Mouse (Mus musculus): ENCODE results near the gene Ethe1. TPM values are rescaled to one million over a fixed set of nuclear protein-coding genes. Genes with fewer than 3 reads are reported as not detected.

The Ethe1 gene
- polyA plus RNA-seq, 1 experiment from 2014 or later = 23.2 TPM

GRCm38 (mm10) chr7:24547534-24548036, 39.8 kb upstream of the Ethe1 start:
- ATAC-seq (no peak; the same call in 1 of the 2 replicates), DNase-seq (ENCODE audit: low spot score) (no peak)
- Histone ChIP-seq H3K27ac (ENCODE audit: low read depth, low read length) (no peak overlapping the region), H3K9me3 (replicated peaks; ENCODE audit: control insufficient read depth, low read length) (no peaks in the 10 kb centered on the region), H3K27me3 (replicated peaks; ENCODE audit: control insufficient read depth, insufficient read depth, low read length) (no peaks in the 10 kb centered on the region), H3K4me1 (ENCODE audit: control insufficient read depth, insufficient read depth, low read length) (peaks cover 8% of the 10 kb centered on the region), H3K36me3 (ENCODE audit: control insufficient read depth, insufficient read depth, low read length) (peaks cover 16% of the 10 kb centered on the region), H3K9ac (ENCODE audit: low read length) (peak overlapping the region; percentile 79), H3K4me3 (ENCODE audit: low read depth, low read length) (peak overlapping the region; percentile 81), H3K4me2 (ENCODE audit: low read length) (peak overlapping the region; percentile 56)
- 23% methylated on average over 13 of the region's 13 CpGs for WGBS

- H3K9me3 ChIP-seq (replicated peaks; ENCODE audit: control insufficient read depth, low read length) = no peaks in the 10 kb centered on the region
- no peak for DNase-seq (ENCODE audit: low spot score)
- 96% methylated on average over 12 of the region's 12 CpGs for WGBS
- no peak for ATAC-seq
- H3K4me2 ChIP-seq (ENCODE audit: low read length) = no peak overlapping the region
- peaks cover 4% of the 10 kb centered on the region for H3K4me1 ChIP-seq (ENCODE audit: control insufficient read depth, insufficient read depth, low read length)
- H3K27ac ChIP-seq (ENCODE audit: low read depth, low read length) = no peak overlapping the region
- H3K4me3 ChIP-seq (ENCODE audit: low read depth, low read length) = no peak overlapping the region
- no peak overlapping the region for H3K9ac ChIP-seq (ENCODE audit: low read length)
- no peaks in the 10 kb centered on the region for H3K27me3 ChIP-seq (replicated peaks; ENCODE audit: control insufficient read depth, insufficient read depth, low read length)
- peaks cover 33% of the 10 kb centered on the region for H3K36me3 ChIP-seq (ENCODE audit: control insufficient read depth, insufficient read depth, low read length)
These were observed 35.2 kb upstream of the Ethe1 start for GRCm38 (mm10) chr7:24551985-24552759.

GRCm38 (mm10) chr7:24555786-24556185, 31.6 kb upstream of the Ethe1 start:
- Histone ChIP-seq H3K4me1 (ENCODE audit: control insufficient read depth, insufficient read depth, low read length) (no peaks in the 10 kb centered on the region), H3K27me3 (replicated peaks; ENCODE audit: control insufficient read depth, insufficient read depth, low read length) (no peaks in the 10 kb centered on the region), H3K4me2 (ENCODE audit: low read length) (no peak overlapping the region), H3K4me3 (ENCODE audit: low read depth, low read length) (no peak overlapping the region), H3K27ac (ENCODE audit: low read depth, low read length) (no peak overlapping the region), H3K9me3 (replicated peaks; ENCODE audit: control insufficient read depth, low read length) (no peaks in the 10 kb centered on the region), H3K36me3 (ENCODE audit: control insufficient read depth, insufficient read depth, low read length) (peaks cover 44% of the 10 kb centered on the region), H3K9ac (ENCODE audit: low read length) (no peak overlapping the region)
- ATAC-seq = no peak
- WGBS = 92% methylated on average over 10 of the region's 10 CpGs
- no peak for DNase-seq (ENCODE audit: low spot score)

GRCm38 (mm10) chr7:24561450-24561849, 25.9 kb upstream of the Ethe1 start:
- H3K4me3 ChIP-seq (ENCODE audit: low read depth, low read length) = no peak overlapping the region
- H3K4me1 ChIP-seq (ENCODE audit: control insufficient read depth, insufficient read depth, low read length) = no peaks in the 10 kb centered on the region
- no peak overlapping the region for H3K27ac ChIP-seq (ENCODE audit: low read depth, low read length)
- 95% methylated on average over 4 of the region's 4 CpGs for WGBS
- H3K36me3 ChIP-seq (ENCODE audit: control insufficient read depth, insufficient read depth, low read length) = peaks cover 49% of the 10 kb centered on the region
- DNase-seq (ENCODE audit: low spot score) = no peak
- no peak overlapping the region for H3K9ac ChIP-seq (ENCODE audit: low read length)
- no peaks in the 10 kb centered on the region for H3K9me3 ChIP-seq (replicated peaks; ENCODE audit: control insufficient read depth, low read length)
- ATAC-seq = no peak
- H3K4me2 ChIP-seq (ENCODE audit: low read length) = no peak overlapping the region
- no peaks in the 10 kb centered on the region for H3K27me3 ChIP-seq (replicated peaks; ENCODE audit: control insufficient read depth, insufficient read depth, low read length)

- H3K27ac ChIP-seq (ENCODE audit: low read depth, low read length) = no peak overlapping the region
- no peaks in the 10 kb centered on the region for H3K4me1 ChIP-seq (ENCODE audit: control insufficient read depth, insufficient read depth, low read length)
- peaks cover 63% of the 10 kb centered on the region for H3K36me3 ChIP-seq (ENCODE audit: control insufficient read depth, insufficient read depth, low read length)
- WGBS = 90% methylated on average over 8 of the region's 8 CpGs
- DNase-seq (ENCODE audit: low spot score) (no peak), ATAC-seq (no peak)
- H3K27me3 ChIP-seq (replicated peaks; ENCODE audit: control insufficient read depth, insufficient read depth, low read length) = no peaks in the 10 kb centered on the region
- no peak overlapping the region for H3K4me2 ChIP-seq (ENCODE audit: low read length)
- no peak overlapping the region for H3K4me3 ChIP-seq (ENCODE audit: low read depth, low read length)
- H3K9me3 ChIP-seq (replicated peaks; ENCODE audit: control insufficient read depth, low read length) = no peaks in the 10 kb centered on the region
- H3K9ac ChIP-seq (ENCODE audit: low read length) = no peak overlapping the region
These were observed 24.0 kb upstream of the Ethe1 start for GRCm38 (mm10) chr7:24563191-24563836.

GRCm38 (mm10) chr7:24563837-24564206, 23.5 kb upstream of the Ethe1 start:
- H3K9me3 ChIP-seq (replicated peaks; ENCODE audit: control insufficient read depth, low read length) = no peaks in the 10 kb centered on the region
- 88% methylated on average over 4 of the region's 4 CpGs for WGBS
- no peak overlapping the region for H3K4me3 ChIP-seq (ENCODE audit: low read depth, low read length)
- no peak overlapping the region for H3K9ac ChIP-seq (ENCODE audit: low read length)
- H3K27me3 ChIP-seq (replicated peaks; ENCODE audit: control insufficient read depth, insufficient read depth, low read length) = no peaks in the 10 kb centered on the region
- no peaks in the 10 kb centered on the region for H3K4me1 ChIP-seq (ENCODE audit: control insufficient read depth, insufficient read depth, low read length)
- no peak overlapping the region for H3K4me2 ChIP-seq (ENCODE audit: low read length)
- H3K27ac ChIP-seq (ENCODE audit: low read depth, low read length) = no peak overlapping the region
- peaks cover 68% of the 10 kb centered on the region for H3K36me3 ChIP-seq (ENCODE audit: control insufficient read depth, insufficient read depth, low read length)
- no peak for DNase-seq (ENCODE audit: low spot score)
- no peak for ATAC-seq

GRCm38 (mm10) chr7:24564607-24565265, 22.6 kb upstream of the Ethe1 start:
- no peaks in the 10 kb centered on the region for H3K9me3 ChIP-seq (replicated peaks; ENCODE audit: control insufficient read depth, low read length)
- 61% methylated on average over 6 of the region's 6 CpGs for WGBS
- H3K36me3 ChIP-seq (ENCODE audit: control insufficient read depth, insufficient read depth, low read length) = peaks cover 63% of the 10 kb centered on the region
- DNase-seq (ENCODE audit: low spot score) (peak; percentile 53), ATAC-seq (peak; percentile 46; the same call in 1 of the 2 replicates)
- H3K27ac ChIP-seq (ENCODE audit: low read depth, low read length) = no peak overlapping the region
- H3K4me3 ChIP-seq (ENCODE audit: low read depth, low read length) = no peak overlapping the region
- no peaks in the 10 kb centered on the region for H3K27me3 ChIP-seq (replicated peaks; ENCODE audit: control insufficient read depth, insufficient read depth, low read length)
- no peak overlapping the region for H3K9ac ChIP-seq (ENCODE audit: low read length)
- no peak overlapping the region for H3K4me2 ChIP-seq (ENCODE audit: low read length)
- no peaks in the 10 kb centered on the region for H3K4me1 ChIP-seq (ENCODE audit: control insufficient read depth, insufficient read depth, low read length)

- Histone ChIP-seq H3K27ac (ENCODE audit: low read depth, low read length) (no peak overlapping the region), H3K9me3 (replicated peaks; ENCODE audit: control insufficient read depth, low read length) (no peaks in the 10 kb centered on the region), H3K9ac (ENCODE audit: low read length) (no peak overlapping the region), H3K4me2 (ENCODE audit: low read length) (no peak overlapping the region), H3K4me1 (ENCODE audit: control insufficient read depth, insufficient read depth, low read length) (no peaks in the 10 kb centered on the region), H3K27me3 (replicated peaks; ENCODE audit: control insufficient read depth, insufficient read depth, low read length) (no peaks in the 10 kb centered on the region), H3K4me3 (ENCODE audit: low read depth, low read length) (no peak overlapping the region), H3K36me3 (ENCODE audit: control insufficient read depth, insufficient read depth, low read length) (peaks cover 61% of the 10 kb centered on the region)
- WGBS = 98% methylated on average over 11 of the region's 11 CpGs
- no peak for DNase-seq (ENCODE audit: low spot score)
- ATAC-seq = no peak
These were observed 21.7 kb upstream of the Ethe1 start for GRCm38 (mm10) chr7:24565627-24566026.
